In the genomic region with DNA sequence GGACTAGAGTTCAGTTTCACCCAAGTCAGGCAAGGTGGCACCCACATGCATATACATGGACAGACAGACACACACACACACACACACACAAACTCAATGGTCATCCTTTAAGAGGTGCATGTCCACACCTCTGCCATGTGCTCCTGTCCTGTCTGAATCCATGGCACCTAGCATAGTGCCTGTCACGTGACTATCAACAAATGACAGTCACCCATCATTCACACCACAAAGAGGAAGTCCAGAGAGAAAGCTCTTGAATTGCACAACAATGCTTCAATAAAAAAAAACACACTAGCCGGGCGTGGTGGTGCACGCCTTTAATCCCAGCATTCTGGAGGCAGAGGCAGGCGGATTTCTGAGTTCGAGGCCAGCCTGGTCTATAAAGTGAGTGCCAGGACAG, we compare ENCODE assay signal across 32 mouse cellular contexts. TPM values are rescaled to one million over a fixed set of nuclear protein-coding genes. Genes with fewer than 3 reads are reported as not detected.
DNase-seq lines count a peak whose midpoint lies in the region; ATAC-seq and TF ChIP-seq lines count a peak whose summit lies in the region.
"Had no signal": no experiment of that assay in that cellular context is flagged by ENCODE, and none has a peak within 500 bp of the region (broad histone marks: within the 10 kb centered on the region; RNA-seq: fewer than 3 reads in every experiment).

No protein-coding gene starts in this region.

- H3K4me1 ChIP-seq in intestine, postnatal 0 days (replicated peaks; ENCODE audit: control insufficient read depth, insufficient read depth, low read length) = peaks cover 3% of the 10 kb centered on the region
- H3K4me1 ChIP-seq in intestine, embryonic 16.5 days (ENCODE audit: control insufficient read depth, insufficient read depth, low read length) = peaks cover 3% of the 10 kb centered on the region
- peaks cover 8% of the 10 kb centered on the region for H3K4me1 ChIP-seq in megakaryocyte, embryonic 14.5 days
- H3K4me1 ChIP-seq in forebrain, embryonic 13.5 days = peaks cover 18% of the 10 kb centered on the region
- H3K4me1 ChIP-seq: liver, embryonic 15.5 days had no signal

- H3K27ac ChIP-seq in intestine, postnatal 0 days (ENCODE audit: low read depth, low read length) = no peak overlapping the region
- no peak overlapping the region for H3K27ac ChIP-seq in intestine, embryonic 16.5 days (ENCODE audit: low read length)
- no peak overlapping the region for H3K27ac ChIP-seq in forebrain, embryonic 13.5 days
- H3K27ac ChIP-seq: hindbrain, embryonic 15.5 days; layer of hippocampus, adult 2 months; left cerebral cortex, adult 2 months; limb, embryonic 12.5 days; liver, embryonic 15.5 days; lung, embryonic 15.5 days; stomach, embryonic 15.5 days had no signal

- no peak overlapping the region for H3K9ac ChIP-seq in intestine, postnatal 0 days (ENCODE audit: low read depth, low read length)
- H3K9ac ChIP-seq in intestine, embryonic 16.5 days (ENCODE audit: low read depth, low read length) = no peak overlapping the region
- H3K9ac ChIP-seq in forebrain, embryonic 13.5 days = no peak overlapping the region
- H3K9ac ChIP-seq: hindbrain, embryonic 15.5 days; limb, embryonic 12.5 days; liver, embryonic 15.5 days; lung, embryonic 15.5 days; stomach, embryonic 15.5 days had no signal

- H3K4me3 ChIP-seq in intestine, postnatal 0 days (ENCODE audit: low read depth, low read length) = no peak overlapping the region
- no peak overlapping the region for H3K4me3 ChIP-seq in intestine, embryonic 16.5 days (ENCODE audit: low read length)
- no peak overlapping the region for H3K4me3 ChIP-seq in C2C12 (ENCODE audit: insufficient read depth, poor library complexity, severe bottlenecking)
- peak overlapping the region; percentile 33 for H3K4me3 ChIP-seq in megakaryocyte, embryonic 14.5 days (replicated peaks)
- H3K4me3 ChIP-seq in forebrain, embryonic 13.5 days = no peak overlapping the region
- H3K4me3 ChIP-seq: hindbrain, embryonic 15.5 days; layer of hippocampus, adult 2 months; left cerebral cortex, adult 2 months; limb, embryonic 12.5 days; liver, embryonic 15.5 days; lung, embryonic 15.5 days; midbrain, embryonic 10.5 days; stomach, embryonic 15.5 days had no signal

- peak; percentile 37; the same call in 1 of the 2 replicates for ATAC-seq in intestine, postnatal 0 days
- ATAC-seq in intestine, embryonic 16.5 days = no peak
- ATAC-seq in forebrain, embryonic 13.5 days = no peak
- ATAC-seq: forebrain, embryonic 14.5 days; inflammation-experienced regulatory T-cells, adult 6 months had no signal

- no peaks in the 10 kb centered on the region for H3K79me3 ChIP-seq in C2C12 (ENCODE audit: low read depth)

- H3K36me3 ChIP-seq in intestine, postnatal 0 days (ENCODE audit: control insufficient read depth, insufficient read depth) = no peaks in the 10 kb centered on the region
- H3K36me3 ChIP-seq in intestine, embryonic 16.5 days (ENCODE audit: control insufficient read depth, insufficient read depth, low read length) = no peaks in the 10 kb centered on the region
- H3K36me3 ChIP-seq in C2C12 (ENCODE audit: control insufficient read depth, insufficient read depth) = no peaks in the 10 kb centered on the region
- no peaks in the 10 kb centered on the region for H3K36me3 ChIP-seq in megakaryocyte, embryonic 14.5 days (replicated peaks; ENCODE audit: low read length)
- H3K36me3 ChIP-seq in forebrain, embryonic 13.5 days (ENCODE audit: poor library complexity, severe bottlenecking) = no peaks in the 10 kb centered on the region
- H3K36me3 ChIP-seq: hindbrain, embryonic 15.5 days; limb, embryonic 12.5 days; liver, embryonic 15.5 days; lung, embryonic 15.5 days; midbrain, embryonic 10.5 days; stomach, embryonic 15.5 days had no signal

- no peaks in the 10 kb centered on the region for H3K9me3 ChIP-seq in intestine, postnatal 0 days (ENCODE audit: control insufficient read depth)
- no peaks in the 10 kb centered on the region for H3K9me3 ChIP-seq in intestine, embryonic 16.5 days (ENCODE audit: control insufficient read depth, low read length)
- no peaks in the 10 kb centered on the region for H3K9me3 ChIP-seq in megakaryocyte, embryonic 14.5 days
- no peaks in the 10 kb centered on the region for H3K9me3 ChIP-seq in forebrain, embryonic 13.5 days (replicated peaks)
- H3K9me3 ChIP-seq: hindbrain, embryonic 15.5 days; limb, embryonic 12.5 days; liver, embryonic 15.5 days; lung, embryonic 15.5 days; midbrain, embryonic 10.5 days; stomach, embryonic 15.5 days had no signal

- TF ChIP-seq CTCF in intestine, postnatal 0 days (IDR thresholded peaks at IDR 0.05; ENCODE audit: low read depth) = no peak
- no peak for TF ChIP-seq CTCF in C2C12 (IDR thresholded peaks at IDR 0.05; ENCODE audit: control insufficient read depth, insufficient read depth, insufficient read length)

- H3K27me3 ChIP-seq in intestine, postnatal 0 days (replicated peaks; ENCODE audit: control insufficient read depth, insufficient read depth, low read length) = no peaks in the 10 kb centered on the region
- H3K27me3 ChIP-seq in intestine, embryonic 16.5 days (replicated peaks; ENCODE audit: control insufficient read depth, insufficient read depth, low read length) = no peaks in the 10 kb centered on the region
- no peaks in the 10 kb centered on the region for H3K27me3 ChIP-seq in C2C12 (ENCODE audit: control insufficient read depth, insufficient read depth, insufficient read length)
- peaks cover 20% of the 10 kb centered on the region for H3K27me3 ChIP-seq in megakaryocyte, embryonic 14.5 days (replicated peaks)
- no peaks in the 10 kb centered on the region for H3K27me3 ChIP-seq in forebrain, embryonic 13.5 days
- H3K27me3 ChIP-seq: hindbrain, embryonic 15.5 days; limb, embryonic 12.5 days; liver, embryonic 15.5 days; lung, embryonic 15.5 days; stomach, embryonic 15.5 days had no signal

- peak; percentile 36 for DNase-seq in R1 (ENCODE audit: low read depth, low spot score)
- DNase-seq in gastrocnemius, postnatal 25 days = no peak
- DNase-seq in lung, postnatal 4 days = no peak
- DNase-seq: adrenal gland, postnatal 10 days; B cell, adult 2 months; cerebellum, adult 8-10 months; cerebellum, postnatal 25 days; gastrocnemius, postnatal 10 days; heart, adult 18-20 months; heart, postnatal 4 days; kidney, adult 2 months; kidney, postnatal 36 days; lung, postnatal 36 days; retina, postnatal 1 day; right cerebral cortex, postnatal 14 days; thymus, postnatal 25 days had no signal

- H3ac ChIP-seq in C2C12 (ENCODE audit: control insufficient read depth, insufficient read length, low read depth) = no peak overlapping the region

- H3K79me2 ChIP-seq in C2C12 (ENCODE audit: control insufficient read depth, insufficient read depth) = no peaks in the 10 kb centered on the region

- no peak overlapping the region for H3K4me2 ChIP-seq in intestine, postnatal 0 days (replicated peaks; ENCODE audit: low read depth)
- no peak overlapping the region for H3K4me2 ChIP-seq in intestine, embryonic 16.5 days (ENCODE audit: low read depth, low read length)
- H3K4me2 ChIP-seq in forebrain, embryonic 13.5 days = no peak overlapping the region
- H3K4me2 ChIP-seq: heart, embryonic 11.5 days; hindbrain, embryonic 15.5 days; limb, embryonic 12.5 days; liver, embryonic 15.5 days; lung, embryonic 15.5 days; stomach, embryonic 15.5 days had no signal

- WGBS in intestine, postnatal 0 days = 75% methylated on average over 6 of the region's 6 CpGs
- WGBS in intestine, embryonic 16.5 days = 81% methylated on average over 6 of the region's 6 CpGs
- 94% methylated on average over 6 of the region's 6 CpGs for WGBS in forebrain, embryonic 13.5 days

TF ChIP-seq in C2C12, 6 proteins besides CTCF, POLR2A, EP300 and RAD21:
- TF ChIP-seq CEBPB (IDR thresholded peaks at IDR 0.05; ENCODE audit: low read depth) (no peak), MYOD1 (IDR thresholded peaks at IDR 0.05; ENCODE audit: control insufficient read depth, insufficient read length, low read depth) (no peak), MYOG (IDR thresholded peaks at IDR 0.05; ENCODE audit: control insufficient read depth, extremely low read depth, insufficient read length) (no peak), USF1 (IDR thresholded peaks at IDR 0.05; ENCODE audit: low read depth) (peak; percentile 36)

RNA-seq across cellular contexts. Expression of a gene that starts 8.5 kb away (rescaled TPM):
- 2.9 and 3.0 TPM in 2 replicates for polyA plus RNA-seq in intestine, postnatal 0 days (2015; fragmentation: Nextera tagmentation; extraction: Ambion mirVana)
- 0.88 and 0.93 TPM in 2 replicates for polyA plus RNA-seq in intestine, embryonic 16.5 days (2015; fragmentation: Nextera tagmentation; extraction: Ambion mirVana)
- polyA plus RNA-seq in C2C12 (2012; fragmentation: generic; extraction: Trizol) = 0.42 TPM
- not detected in 2 replicates for polyA plus RNA-seq in megakaryocyte, embryonic 14.5 days (2012; ENCODE audit: insufficient read depth, low replicate concordance)
- 0.35 and 0.47 TPM in 2 replicates for polyA plus RNA-seq in forebrain, embryonic 13.5 days (2015; fragmentation: Nextera tagmentation; extraction: Ambion mirVana)
- 10 to 100 TPM; 22.5 to 31.0 TPM for total RNA-seq in gastrocnemius, postnatal 25 days (2021)
- polyA plus RNA-seq: inflammation-experienced regulatory T-cells, adult 6 months had no signal
